Mouse (Mus musculus) adrenal gland, adult (tissue): ENCODE data around the gene Rfx5.

ENCODE experiments used
- DNase-seq, 2 experiments: peaks; one replicate each; pipeline ENCODE4 v3.0.0; 2022 to 2023; ENCODE audit warnings: low spot score in 1 of 2; ENCODE audit not compliant: inconsistent age in 2 of 2

The Rfx5 gene

DNA sequence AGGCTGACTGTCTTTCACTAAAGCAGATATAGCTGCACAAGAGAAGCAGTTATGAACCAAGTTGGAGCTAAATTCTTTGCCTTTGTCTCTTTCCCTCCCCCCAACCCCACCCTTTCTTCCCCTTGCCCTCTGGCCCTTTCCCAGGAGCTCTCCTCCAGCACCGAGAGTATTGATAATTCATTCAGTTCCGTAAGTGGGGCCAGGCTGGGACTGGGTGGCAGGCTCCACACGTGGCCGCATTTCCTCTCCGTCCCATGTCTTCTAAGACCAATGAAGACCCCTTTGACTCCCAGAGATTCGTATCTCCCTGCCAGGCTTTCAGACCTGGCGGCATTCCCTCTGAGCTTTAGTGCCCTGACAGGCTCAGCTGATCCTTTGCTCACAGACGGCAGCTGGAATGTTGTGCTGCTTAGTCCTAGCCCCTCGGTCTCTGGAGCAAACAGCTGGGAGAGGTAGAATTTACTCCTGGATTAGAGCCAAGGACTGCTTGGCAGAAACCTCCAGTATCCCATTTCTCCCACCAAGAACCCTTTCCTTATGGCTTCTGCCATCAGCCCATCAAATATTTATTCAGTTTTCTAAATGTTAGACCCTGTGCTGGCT, 35.4 kb downstream of the Rfx5 start:
- peak in 1 of 2 experiments; percentile 48 for DNase-seq

GRCm38 (mm10) chr3:94996946-94997345, 43.1 kb downstream of the Rfx5 start:
- DNase-seq, result peak; percentile 78 to 95

- DNase-seq, result no peak
These were observed 48.7 kb downstream of the Rfx5 start for GRCm38 (mm10) chr3:95002569-95002968.

- DNase-seq, result no peak
These were observed 49.4 kb downstream of the Rfx5 start for GRCm38 (mm10) chr3:95003273-95003672.

- DNase-seq, result no peak
These were observed 51.8 kb downstream of the Rfx5 start for GRCm38 (mm10) chr3:95005651-95006050.

- peak; percentile 69 to 85 for DNase-seq
These were observed 53.8 kb downstream of the Rfx5 start for GRCm38 (mm10) chr3:95007706-95008105.

DNA sequence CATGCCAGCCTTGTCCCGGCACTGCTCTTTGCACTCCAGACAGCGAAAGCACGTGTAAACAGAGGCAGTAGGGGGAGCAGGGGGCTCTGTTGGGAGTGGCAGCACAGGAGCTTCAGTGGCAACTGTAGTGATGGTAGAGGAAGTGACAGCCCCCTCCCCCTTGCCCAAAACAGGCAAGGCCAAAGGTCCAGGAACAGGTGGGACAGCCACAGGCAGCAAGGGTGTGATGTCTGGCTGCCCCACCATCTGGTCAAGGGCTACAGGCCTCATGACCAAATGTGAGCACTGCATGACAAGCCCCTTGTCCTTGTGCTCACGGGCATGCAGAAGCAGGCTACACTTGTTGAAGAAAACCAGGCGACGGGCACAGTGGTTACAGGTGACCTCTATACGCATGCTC, 56.5 kb downstream of the Rfx5 start:
- peak in 1 of 2 experiments; percentile 32 for DNase-seq
